Mouse (Mus musculus): ENCODE results near the gene Gm1979.
"Not testable (repeated sequence)": the region's sequence is repeated elsewhere in the genome, so short reads cannot be mapped to it uniquely, and the experiment has no call there.

DNA sequence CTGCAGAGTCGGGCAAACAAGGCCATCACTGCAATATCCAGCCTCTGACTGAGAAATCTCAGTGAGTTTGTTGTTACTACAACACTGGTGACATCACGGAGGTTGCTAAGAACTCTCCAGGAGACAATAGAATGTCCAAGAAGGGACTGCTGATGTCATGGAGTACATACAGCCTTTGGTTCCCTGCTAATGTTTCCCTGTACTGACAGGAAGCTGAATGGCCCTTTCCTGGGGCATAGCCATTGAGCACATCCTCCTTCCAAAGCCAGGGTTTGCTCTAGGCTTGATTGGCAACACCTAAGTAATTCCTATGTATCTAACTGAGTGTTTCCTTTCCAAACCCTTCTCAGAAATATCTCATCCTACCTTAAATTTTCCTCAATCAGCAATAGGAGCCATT lies 34.9 kb upstream of the Gm1979 start, which contains the start of gene Speer4a:
- TF ChIP-seq POLR2A (IDR thresholded peaks at IDR 0.05; ENCODE audit: extremely low read depth, insufficient read depth, low read length); CTCF (IDR thresholded peaks at IDR 0.05; ENCODE audit: low read depth, low read length): not testable (repeated sequence)
